Mouse (Mus musculus): ENCODE results near the gene Atp10a.
"Not testable (repeated sequence)": the region's sequence is repeated elsewhere in the genome, so short reads cannot be mapped to it uniquely, and the experiment has no call there.

Atp10a gene

DNA sequence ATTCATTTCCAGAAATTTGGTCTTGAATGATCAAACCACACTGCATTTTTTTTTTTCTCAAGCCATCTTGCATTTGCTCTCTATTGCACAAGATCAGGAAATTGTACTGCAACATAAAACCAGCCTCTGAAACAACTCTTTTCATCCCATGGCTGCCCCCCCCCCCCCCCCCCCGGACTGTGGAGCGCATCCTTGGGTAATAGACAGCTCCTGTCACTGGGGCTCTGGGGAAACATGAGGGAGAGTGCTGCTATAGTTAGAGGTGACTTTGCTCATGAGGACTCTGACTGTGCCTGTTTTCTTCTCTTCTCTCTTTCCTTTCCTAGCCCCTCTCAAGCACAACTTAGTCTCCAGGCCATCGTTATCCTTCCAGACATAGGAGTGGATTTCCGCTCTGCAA, 131.6 kb downstream of the Atp10a start:
- no peak for DNase-seq (ENCODE audit: inconsistent ontology term)

DNA sequence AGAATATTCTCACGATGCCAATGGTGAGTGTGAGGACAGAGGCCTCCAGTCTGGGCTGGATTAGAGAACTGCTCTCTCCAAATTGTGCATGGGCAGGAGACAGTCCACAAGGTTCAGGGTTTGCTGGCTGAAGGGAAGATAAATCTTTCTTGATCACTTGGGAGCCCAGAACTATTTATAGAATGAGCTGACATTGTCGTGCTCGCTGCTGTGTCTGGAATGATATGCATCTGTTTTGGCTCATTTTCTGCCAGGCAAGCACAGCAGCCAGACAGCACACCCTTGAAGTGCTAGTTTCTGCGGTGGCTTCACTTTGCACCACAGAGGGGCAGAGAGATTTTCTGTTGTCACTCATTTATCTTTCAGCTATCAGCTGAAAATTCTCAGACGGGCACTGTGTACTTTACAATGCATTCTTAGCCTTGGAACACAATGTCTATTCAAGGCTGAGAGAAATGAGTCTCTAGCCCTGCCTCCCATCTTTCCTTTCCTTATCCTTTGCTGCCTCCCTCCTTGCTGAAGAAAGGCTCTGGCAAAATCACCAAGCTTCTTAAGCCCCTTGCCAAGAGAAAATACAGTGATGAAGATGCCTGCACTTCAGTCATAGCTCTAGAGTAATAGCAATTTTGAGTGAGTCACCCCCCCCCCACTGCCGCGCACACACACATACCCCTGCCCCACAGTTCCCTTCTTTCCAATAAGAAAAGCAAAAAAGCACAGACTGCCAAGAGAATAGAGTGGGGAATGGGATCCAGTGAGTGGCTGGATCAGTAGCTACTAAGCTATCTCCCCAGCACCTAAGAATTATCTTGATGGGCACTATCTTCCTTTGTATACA, 132.7 kb downstream of the Atp10a start:
- DNase-seq (ENCODE audit: inconsistent ontology term) = no peak

DNA sequence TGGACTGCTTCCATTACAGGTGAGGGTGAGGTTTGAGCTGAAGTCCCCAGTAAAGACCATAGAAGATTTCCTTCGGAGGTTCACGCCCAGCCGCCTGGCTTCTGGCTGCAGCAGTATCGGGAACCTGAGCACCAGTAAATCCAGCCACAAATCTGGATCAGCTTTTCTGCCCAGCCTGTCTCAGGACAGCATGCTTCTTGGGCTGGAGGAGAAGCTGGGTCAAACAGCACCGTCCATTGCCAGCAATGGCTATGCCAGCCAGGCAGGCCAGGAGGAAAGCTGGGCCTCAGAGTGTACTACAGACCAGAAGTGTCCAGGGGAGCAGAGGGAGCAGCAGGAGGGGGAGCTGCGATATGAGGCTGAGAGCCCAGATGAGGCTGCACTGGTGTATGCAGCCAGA, 141.3 kb downstream of the Atp10a start:
- DNase-seq (ENCODE audit: inconsistent ontology term) = no peak

DNA sequence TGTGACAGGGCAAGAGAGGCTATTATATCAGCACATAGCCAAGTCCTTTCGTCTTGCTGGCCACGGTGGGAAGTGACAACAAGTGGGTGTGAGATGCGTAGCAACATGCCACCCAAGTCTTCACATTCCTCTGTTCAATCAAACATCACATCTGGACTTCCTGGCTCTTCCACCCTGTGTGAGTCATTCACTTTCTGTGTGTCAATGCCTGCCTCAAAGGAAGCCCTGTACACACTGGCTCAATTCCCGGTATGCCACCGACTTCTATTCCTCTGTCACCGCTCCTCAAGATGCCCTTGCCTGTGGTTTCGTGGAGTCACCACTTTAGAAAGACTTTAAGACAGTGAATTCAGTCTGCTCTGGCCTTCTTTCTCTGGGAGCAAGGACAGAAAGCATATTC, 144.9 kb downstream of the Atp10a start:
- DNase-seq (ENCODE audit: inconsistent ontology term) = peak; percentile 78

DNA sequence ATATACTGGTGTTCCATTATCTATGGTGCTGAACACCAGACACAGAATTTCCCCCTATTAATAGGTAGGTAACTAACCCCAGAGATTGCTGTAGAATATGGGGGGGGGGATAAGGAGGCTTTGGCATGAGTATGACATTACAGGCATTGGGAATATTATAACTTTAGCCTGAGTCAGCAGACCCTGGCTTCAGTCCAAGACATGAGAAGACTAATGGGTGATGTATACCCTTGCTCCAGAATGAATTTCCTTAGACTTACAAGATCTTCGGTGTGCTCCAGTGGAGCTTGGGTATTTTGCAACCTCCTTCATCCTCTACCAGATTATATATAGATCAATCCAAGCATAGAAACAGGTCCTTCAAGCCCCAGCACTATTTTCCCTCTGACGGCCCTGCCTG, 145.8 kb downstream of the Atp10a start:
- no peak for DNase-seq (ENCODE audit: inconsistent ontology term)

DNA sequence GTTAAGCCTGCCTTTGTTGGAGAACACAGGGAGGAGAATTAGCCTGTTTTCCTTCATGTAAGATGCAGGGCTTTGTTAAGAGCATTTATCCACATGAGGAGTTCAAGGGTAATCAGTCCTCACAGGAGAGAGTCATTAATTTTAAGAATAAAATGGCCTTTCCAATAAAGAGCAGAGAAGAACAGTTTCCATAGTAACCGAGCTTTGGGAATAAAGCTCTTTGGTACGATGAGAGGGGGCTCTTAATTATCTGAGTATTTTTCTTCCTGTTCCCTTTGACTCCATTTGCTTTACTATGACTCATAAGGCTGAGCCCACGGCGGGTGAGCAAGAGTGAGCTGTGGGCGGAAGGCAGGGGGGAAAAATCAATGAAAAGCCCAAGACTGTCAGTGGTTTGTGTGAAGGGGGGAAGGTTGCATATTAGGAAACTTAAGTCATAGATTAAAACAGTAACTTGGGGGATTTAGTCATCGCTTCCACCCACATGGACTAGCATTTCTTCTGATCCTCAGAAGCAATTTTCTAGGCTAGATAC, 166.2 kb downstream of the Atp10a start:
- DNase-seq (ENCODE audit: inconsistent ontology term) = peak; percentile 78

DNA sequence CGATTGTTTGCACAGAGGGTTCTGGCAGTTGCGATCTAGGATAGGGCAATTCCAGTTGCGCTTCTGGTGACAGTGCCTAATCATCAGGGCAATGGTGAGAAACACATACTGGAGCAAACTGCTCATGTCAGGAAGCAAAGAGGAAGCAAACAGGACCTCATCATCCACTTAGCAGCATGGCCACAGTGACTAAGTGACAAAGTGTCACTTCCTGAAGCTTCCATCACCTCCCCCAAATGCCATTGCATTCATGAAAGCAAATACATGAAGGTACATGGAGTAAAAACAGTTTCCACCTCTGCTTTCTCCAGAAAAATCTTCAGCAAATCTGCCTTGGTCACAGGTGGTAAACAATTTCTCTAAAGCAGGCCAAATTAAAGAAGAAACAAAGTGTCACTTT, 168.7 kb downstream of the Atp10a start:
- DNase-seq (ENCODE audit: inconsistent ontology term) = no peak

DNA sequence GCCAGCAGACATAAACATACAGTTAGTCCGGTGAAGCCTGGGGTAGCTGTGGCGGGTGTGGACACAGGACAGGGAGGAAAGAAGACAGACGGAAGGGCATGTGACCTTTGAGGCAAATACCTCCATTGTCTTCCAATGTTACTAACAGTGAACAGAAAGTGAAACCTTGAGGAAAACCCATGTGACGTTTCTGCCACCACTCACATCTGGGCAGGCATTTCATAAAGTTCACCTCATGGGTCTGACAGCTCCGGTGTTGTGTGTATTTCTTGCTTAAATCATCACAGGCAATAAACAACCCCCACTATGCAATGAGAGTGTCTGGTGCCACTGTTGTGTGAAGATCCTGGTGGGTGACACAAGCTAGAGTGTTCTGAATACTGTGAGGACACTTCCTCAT, 173.1 kb downstream of the Atp10a start:
- no peak for DNase-seq (ENCODE audit: inconsistent ontology term)

DNA sequence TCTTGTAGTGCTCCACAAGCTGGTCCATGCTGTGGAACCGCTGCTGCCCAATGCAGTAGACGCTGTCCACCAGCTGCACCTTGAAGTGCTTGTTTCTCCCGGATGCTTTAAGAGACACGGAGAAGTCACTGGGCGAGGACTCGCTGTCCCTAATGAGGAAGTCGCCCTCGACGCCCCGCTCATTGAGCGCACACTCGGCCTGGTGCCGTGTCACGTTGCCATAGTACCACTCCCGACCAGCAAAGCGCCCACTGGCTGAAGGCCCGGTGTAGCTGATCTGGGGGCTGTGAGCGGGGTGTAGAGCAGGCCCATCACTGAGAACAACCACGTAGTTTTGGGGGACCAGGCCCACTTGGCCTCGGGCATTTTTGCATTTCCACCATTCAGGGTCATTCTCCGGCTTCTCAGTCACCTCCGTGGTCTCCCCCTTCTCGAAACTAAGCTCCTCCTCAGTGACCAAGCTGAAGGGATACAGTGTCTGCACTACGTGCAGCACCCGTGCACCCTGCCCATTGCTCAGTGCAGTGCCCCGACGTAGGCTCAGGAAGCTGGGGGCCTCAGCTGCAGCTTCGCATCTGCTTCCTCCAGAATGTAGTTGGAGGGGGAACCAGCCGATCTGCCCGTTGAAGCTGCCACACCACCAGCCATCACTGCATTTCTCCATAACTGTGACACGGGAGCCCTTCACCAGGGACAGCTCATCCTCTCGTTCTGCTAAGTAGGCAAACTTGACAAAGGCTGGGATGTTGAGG, 181.1 kb downstream of the Atp10a start:
- not testable (repeated sequence) for DNase-seq (ENCODE audit: inconsistent ontology term)

DNA sequence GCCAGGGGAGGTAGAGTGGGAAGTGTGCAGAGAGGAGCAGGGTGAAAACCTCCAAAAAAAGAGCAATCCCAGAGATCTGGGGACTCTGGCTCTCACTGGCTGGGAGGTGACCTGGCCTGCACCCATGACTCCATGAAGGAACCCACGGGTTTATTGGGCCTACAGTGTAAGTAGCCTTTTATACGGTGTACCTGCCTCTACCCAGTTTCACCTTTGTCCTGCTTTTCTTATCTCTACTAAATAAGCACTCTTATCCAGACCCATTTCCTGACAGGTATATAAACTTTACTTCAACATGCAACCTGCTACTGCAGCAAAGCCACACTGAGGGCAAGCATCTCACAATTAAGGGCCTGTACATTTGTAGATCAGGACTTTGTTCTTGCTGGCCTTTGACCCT, 184.4 kb downstream of the Atp10a start:
- DNase-seq (ENCODE audit: inconsistent ontology term) = no peak

DNA sequence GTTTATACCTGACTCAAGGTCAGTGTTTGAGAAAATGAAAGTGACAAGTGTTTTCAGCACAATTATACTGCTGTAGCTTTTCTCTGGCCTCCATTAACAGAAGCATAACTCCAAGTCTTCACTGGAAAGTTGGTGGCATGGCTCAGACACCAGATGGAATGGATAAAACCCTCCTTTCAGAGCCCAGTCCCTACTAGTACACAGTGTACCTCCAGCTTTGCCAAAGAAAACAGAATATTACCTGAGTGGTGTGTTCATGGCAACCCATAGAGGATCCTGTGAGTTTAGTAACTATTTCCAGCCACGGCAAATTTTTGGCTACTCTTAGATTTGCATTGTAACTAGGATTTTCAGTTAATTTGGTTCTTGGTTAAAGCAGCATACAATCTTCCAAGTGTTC, 185.1 kb downstream of the Atp10a start:
- no peak for DNase-seq (ENCODE audit: inconsistent ontology term)

DNA sequence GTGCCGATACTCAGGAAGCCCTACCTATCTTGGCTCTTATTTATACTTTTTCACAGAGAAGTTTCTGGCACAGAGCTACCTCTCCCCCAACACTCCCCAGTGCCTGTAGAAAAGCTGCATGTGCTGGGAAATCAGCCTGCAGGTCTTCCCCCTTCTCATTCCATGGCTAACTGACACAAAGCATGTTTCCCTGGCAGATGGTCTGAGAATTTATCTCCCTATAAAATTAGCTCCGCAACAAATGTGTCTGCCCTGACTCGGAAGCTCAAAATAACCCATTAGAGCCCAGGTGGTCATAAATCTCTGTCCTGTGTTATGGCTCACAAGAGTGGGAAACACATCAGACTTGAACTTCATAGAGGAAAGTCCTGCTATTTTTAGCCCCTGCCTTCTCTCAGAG, 186.9 kb downstream of the Atp10a start:
- DNase-seq (ENCODE audit: inconsistent ontology term) = no peak

DNA sequence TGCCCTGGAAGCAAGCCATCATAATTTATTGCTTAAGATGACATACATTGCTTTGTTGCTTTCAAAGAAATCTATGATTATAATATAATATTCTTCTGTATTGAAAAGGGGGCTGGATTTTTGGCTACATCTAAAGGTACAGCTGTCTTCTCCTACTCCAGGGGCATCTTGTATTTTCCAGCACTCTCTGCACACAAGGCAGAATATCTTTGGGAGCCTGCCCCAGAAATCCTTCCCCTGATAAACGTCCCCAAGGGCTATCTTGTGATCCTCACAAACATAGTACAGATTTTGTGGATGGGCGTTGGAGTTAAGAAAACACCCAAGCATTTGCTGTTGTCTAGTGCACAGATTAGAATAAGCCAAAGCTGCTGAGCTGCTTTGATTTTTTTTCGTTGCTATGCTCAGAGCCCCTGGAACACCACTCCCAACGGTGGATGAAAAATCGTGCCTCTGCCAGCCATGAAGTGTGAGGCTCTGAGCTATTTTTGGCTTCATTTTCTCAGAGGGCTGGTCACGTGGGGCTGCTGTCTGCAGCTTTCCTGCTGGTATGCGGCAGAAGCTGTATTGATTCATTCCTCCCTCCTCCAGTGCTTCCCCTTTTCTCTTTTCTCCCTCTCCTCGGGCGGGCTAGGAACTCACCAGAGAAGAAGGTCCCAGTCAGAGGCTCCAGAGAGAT, 187.9 kb downstream of the Atp10a start:
- peak; percentile 81 for DNase-seq (ENCODE audit: inconsistent ontology term)

DNA sequence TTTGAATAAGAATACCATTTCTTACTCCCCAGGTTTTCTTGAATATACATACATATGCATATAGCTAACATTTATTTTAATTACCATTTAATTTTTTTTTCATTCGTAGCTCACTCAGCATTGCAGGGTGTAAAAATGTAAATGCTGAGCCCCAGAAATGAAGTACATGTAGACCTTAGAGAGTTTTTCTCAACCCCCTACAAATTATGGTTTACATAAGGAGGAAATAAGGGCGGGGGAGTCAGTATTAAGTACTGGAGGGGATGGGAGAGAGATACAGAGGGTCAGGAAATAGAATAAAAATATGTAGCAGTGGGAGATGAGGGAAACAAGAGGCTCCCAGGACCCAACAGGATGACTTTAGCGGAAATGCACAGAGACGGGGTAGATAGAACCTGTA, 188.5 kb downstream of the Atp10a start:
- DNase-seq (ENCODE audit: inconsistent ontology term) = no peak

DNA sequence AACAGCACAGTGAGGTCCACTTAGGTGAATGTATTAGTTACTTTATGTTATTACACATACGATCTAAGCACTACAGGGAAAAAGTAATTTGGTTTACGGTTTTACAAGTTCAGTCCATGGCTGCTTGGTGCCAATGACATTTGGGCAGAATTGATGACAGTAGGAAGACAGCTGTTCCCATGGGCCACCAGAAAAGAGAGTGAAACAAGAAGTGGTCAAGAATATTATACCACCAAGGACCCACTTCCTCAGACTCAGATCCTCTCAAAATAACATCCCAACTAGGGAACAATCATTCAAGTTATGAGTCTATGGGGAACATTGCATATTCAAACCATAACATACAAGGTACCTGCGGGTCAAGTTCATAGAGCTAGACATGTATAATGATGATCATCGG, 203.0 kb downstream of the Atp10a start:
- DNase-seq (ENCODE audit: inconsistent ontology term) = no peak

DNA sequence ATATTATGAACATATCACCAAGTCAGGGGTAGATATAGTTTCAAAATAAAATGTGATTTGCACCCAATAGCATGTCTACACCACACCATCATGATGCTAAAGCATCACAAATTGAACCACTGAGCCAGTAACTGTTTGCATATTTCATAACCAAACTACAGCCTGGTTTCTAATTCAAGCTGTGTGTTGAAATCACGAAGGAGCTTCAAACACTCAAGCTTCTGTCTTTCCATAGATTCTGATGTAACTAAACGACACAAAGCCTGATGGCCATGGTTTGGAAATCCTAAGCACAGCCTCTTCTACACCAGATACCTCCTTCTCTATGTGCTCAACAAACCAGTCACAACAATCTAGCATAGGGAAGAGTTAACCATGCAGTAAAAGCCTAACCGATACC, 207.2 kb downstream of the Atp10a start:
- DNase-seq (ENCODE audit: inconsistent ontology term) = no peak

DNA sequence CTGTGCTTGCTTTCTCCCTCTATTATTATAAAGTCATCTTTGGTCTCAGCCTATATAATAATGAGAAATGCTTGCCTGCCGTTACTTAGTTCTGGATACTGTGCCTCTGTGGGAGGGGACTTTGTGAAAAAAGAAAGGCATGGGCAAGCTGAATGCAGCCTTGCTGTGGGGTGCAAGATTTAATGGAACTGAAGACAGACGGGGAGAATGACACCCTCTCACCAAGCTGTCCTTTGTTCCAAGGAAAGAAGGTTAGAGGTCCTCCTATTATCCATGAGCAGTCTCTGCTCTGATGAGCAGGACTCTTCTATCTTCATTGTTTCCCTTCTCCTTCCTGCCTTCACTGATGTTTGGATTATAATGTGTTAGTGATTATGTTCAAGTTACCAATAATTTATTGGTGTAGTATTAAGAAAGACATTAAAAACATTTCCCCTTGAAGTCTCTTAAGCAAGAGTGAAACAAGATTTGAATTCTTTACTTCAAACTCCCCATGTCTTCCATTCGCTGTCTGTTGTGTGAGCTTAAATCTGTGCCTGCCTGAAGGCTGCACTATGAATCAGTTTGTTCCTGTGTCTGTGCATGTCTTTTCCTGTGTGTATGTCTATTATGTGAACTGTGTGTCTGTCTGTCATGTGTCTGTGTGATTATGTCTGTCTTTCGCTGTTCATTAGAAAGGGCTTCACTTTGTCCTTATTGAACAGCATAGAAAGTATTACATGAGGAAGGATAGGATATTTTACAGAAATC, 211.1 kb downstream of the Atp10a start:
- DNase-seq (ENCODE audit: inconsistent ontology term) = no peak

DNA sequence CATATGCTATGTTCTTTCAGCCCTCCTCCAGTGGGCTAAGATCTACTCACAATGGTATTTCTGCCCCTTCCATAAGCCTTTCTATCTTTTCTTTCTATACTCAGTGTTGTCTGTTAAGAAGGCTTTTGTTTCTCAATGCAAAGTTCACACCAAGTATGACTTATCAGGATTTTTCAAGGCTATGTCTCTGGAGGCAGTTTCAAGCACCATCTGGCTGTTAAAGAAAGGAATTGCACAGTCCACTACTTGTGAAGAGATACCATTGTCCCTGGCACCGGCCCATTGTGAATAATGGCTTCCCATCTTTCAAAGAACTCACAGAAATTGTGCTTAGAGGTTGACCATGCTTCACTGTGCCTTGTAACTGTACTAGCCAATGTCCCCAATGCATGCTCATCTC, 214.7 kb downstream of the Atp10a start:
- DNase-seq (ENCODE audit: inconsistent ontology term) = peak; percentile 4

DNA sequence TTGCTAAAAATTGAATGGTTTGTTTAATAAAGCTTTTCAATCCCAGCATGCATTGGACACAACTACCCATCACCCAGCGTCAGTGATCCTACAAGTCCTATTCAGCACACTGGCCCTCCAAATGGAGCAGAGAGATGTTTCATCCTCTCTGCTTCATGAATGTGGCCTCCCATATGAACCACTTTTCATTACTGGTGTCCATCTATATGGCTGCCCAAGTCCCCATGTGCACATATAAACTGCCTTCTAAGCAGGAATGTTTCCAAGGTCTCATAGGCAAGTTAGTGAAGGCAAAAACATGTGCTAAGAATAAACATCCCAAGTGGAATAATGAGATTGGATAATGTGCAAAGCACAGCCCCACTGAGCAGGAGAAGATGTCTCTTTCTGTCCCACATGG, 217.7 kb downstream of the Atp10a start:
- DNase-seq (ENCODE audit: inconsistent ontology term) = no peak
